Mouse (Mus musculus) lung, postnatal 25 days (tissue): ENCODE data around the gene Psmd13.
A peak's percentile ranks its signal among the peaks of the same experiment; 100 is the strongest.
"Not testable (repeated sequence)": the region's sequence is repeated elsewhere in the genome, so short reads cannot be mapped to it uniquely, and the experiment has no call there.

ENCODE experiments used
- DNase-seq: peaks from one replicate; pipeline ENCODE4 v3.0.0; 2022; ENCODE audit warnings: low spot score

Psmd13 gene

GRCm38 (mm10) chr7:140856785-140857549 is 24.8 kb upstream of the Psmd13 start, which contains the start of gene Ric8a:
TSS of gene Ric8a (plus strand) at chr7:140856957.
- DNase-seq = peak; percentile 94

GRCm38 (mm10) chr7:140857550-140858505 is 23.9 kb upstream of the Psmd13 start, which contains the start of gene Bet1l:
TSS of gene Bet1l (minus strand) at chr7:140857577.
- no peak for DNase-seq

GRCm38 (mm10) chr7:140858746-140859145 is 23.0 kb upstream of the Psmd13 start:
- DNase-seq = no peak

DNA sequence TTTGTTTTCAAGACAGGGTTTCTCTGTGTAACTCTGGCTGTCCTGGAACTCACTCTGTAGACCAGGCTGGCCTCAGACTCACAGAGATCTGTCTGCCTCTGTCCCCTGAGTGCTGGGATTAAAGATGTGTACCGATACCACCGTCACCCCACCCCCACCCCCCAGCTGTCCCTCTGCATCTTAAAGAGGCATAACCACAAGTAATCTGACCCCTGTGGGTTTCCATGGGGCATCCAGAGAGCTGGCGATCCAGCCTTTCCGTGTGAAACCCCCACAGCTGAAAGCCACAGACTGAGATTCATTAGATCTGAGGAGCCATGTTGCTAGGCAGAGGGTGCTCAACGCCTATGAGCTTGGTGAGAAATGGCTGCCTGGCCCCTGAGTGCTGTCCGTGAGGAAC is 21.8 kb upstream of the Psmd13 start:
- no peak for DNase-seq

- no peak for DNase-seq
These were observed 21.0 kb upstream of the Psmd13 start for GRCm38 (mm10) chr7:140860728-140861127.

DNA sequence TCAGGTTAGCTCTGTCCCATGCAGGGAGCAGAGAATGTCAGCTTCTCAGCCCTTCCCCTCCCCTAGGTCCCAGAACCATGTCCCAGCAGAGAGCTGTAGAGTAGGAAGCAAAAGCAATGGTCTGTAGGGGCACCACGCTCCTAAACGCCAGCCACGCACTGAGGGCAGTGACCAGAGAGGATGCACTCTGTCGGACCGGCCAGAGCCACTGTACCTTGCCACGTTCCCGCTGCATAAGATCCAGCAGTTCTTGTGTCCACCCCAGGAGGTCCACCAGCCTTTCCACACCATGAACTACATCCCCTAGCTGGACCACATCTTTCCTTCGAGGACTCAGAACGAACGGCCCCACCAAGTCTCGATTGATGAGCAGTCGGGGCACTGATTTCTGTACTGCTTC is 17.0 kb upstream of the Psmd13 start:
- no peak for DNase-seq

DNA sequence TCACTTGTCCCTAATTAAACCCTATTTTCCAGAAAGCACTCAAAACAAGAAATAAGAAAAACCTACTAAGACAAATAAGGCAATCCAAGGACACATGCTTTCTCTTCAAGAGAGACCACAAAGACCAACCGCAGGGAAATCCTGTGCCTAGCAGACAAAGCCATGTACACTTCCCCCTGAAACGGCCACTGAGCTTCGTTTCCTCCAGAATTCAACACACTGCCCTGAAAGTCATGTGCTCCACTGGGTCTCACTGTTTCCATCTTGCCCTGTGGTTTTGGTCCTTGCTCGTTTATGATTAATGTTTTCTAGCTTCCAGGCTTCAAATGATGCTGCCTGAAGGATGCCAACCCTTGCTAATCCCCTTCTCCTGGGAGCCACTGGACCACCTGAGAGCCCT is 7.5 kb upstream of the Psmd13 start:
- peak; percentile 16 for DNase-seq

- DNase-seq = peak; percentile 28
These were observed 4.4 kb upstream of the Psmd13 start for GRCm38 (mm10) chr7:140877364-140877763.

DNA sequence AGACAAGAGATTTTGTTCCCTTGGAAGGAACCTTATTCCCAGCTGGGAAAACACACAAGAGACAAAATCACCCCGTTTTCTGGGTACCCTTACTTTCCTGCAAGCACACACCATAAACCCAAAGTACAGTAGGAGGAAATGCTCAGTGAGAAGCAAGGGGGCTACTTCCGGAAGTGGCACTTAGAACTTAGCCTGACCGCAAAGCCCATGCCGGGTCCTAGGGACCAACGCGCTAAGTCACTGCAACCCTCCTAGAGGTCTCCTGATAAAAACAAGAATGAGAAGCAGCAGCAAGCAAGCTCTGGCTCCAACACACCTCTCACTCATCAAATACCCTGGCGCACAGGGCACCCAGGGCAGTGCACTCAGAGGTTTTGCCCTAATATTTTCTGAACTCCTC is 2.4 kb upstream of the Psmd13 start:
- DNase-seq = no peak

DNA sequence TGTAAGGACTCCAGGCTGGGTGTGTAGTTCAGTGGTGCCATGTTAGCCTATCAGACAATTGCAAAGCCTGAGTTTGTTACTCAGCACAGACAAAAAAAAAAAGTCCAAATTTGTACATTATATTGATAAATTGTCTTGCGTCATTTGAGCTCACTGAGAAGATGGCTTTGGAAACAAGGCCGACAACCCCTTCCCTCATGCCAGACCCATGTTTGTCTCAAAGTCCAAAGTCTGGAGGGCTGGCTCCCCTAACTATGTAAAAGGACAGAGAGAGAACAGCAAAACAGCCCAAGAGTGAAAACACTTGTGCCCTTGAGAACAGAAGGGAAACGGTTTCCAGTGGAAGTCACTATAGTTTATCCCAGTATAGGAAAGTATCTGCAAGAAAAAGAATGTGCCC is 1.3 kb upstream of the Psmd13 start:
- no peak for DNase-seq

DNA sequence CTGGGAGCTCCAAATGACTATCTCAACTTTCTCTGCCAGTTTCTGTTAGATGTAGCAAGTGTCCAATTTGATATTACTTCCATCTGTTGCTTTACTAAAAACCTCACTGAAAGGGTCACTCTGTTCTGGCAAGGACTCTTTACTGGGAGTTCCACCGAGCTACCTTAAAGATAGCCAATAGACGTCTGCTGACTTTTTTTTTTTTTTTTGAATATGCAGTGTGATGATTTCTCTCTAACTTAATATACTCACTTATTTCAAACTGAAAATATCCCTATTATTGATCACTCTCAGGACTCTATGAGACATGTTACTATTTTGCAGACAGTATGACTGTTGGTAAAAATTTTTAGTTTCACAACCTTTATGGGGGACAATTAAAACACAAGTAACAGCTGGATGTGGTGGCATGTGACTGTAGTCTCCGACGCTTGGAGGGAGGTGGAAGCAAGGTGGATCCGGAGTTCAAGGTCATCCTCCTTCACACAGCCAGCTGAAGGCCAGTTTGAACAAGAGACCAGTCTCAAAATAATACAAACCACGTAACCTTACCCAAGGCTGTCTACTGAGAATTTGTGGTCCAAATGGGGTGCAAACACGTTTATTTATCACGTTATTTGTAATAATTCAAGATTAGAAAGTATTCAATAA is 778 bp upstream of the Psmd13 start:
- no peak for DNase-seq

DNA sequence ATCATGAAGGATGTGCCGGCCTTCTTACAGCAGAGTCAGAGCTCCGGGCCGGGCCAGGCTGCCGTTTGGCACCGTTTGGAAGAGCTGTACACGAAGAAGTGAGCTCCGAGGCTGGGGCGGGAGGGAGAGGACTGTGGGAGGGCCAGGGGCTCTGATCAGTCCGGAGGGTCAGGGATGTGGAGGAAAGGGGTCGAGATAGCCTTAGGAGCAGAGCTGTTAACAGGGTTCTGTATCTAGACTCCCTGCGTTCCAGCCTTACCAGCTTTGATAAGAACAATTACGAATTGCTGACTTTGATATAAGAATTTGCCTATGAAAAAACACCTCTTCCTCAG is 668 bp downstream of the Psmd13 start:
- DNase-seq = no peak

- DNase-seq = not testable (repeated sequence)
These were observed 8.9 kb downstream of the Psmd13 start for GRCm38 (mm10) chr7:140890636-140891035.

DNA sequence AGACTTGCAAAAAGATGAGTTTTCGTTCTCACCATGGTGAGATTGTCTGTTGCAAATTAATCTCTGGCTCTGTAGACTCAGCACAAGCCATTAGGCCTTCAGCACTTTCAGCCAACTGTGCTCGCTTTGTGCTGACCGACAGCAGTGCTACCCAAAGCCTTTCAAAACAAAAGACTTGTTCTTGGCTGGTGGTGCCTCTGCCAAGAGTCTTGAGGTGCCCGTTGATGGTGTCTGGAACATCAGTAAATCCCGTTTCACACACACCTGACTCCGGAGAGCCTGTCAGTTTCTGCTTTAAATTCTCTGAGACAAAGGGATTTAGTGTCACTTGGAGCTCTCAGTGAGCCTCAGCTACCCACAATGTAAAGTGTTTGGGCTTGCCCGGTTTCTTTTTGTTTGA is 12.3 kb downstream of the Psmd13 start:
- no peak for DNase-seq

DNA sequence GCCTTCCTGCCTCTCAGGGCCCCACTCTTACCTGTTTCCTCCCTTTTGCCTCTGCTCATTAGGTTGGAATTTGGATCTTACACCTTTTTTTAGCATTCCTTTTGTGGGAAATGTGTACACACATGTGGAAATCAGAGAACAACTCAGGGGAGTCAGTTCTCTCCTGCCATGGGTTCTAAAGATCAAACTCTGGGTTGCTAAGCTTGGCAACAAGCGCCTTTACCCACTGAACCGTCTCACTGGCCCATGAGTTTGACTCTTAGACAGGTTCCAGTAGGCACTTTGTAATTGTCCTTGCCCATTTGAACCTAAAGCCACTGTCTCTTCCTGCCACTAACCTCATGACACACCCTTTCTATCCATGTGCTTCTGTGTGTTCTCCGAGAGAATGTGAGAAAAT is 12.8 kb downstream of the Psmd13 start:
- no peak for DNase-seq

GRCm38 (mm10) chr7:140897863-140898262 is 16.1 kb downstream of the Psmd13 start:
- no peak for DNase-seq

GRCm38 (mm10) chr7:140899121-140899520 is 17.4 kb downstream of the Psmd13 start:
- no peak for DNase-seq

DNA sequence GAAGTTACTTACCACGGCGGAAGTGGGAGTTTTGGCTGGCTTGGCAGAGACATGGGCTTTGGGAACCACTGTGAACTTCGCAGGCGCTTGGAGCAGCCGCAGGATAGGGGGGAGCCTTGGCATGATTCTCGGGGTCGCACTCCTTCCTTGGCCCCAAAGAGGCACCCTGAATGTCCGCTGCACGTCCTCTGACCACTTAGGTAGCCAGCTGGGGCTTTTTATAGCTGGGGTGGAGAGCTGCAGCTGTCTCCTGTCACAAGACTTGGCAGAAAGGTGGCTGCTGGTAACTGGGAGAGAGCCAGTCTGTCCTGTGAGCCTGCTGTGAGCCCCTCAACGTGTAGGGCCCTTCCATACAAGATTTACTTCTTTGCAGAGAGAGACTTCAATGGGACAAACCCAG is 18.5 kb downstream of the Psmd13 start, which contains the start of gene Cox8b:
Gene Cox8b (minus strand): TSS at position 227 of the 400 bp plus-strand sequence.
- DNase-seq = no peak

- DNase-seq = no peak
These were observed 20.5 kb downstream of the Psmd13 start for GRCm38 (mm10) chr7:140902036-140902875.

GRCm38 (mm10) chr7:140903212-140903611 is 21.4 kb downstream of the Psmd13 start:
- peak; percentile 78 for DNase-seq

DNA sequence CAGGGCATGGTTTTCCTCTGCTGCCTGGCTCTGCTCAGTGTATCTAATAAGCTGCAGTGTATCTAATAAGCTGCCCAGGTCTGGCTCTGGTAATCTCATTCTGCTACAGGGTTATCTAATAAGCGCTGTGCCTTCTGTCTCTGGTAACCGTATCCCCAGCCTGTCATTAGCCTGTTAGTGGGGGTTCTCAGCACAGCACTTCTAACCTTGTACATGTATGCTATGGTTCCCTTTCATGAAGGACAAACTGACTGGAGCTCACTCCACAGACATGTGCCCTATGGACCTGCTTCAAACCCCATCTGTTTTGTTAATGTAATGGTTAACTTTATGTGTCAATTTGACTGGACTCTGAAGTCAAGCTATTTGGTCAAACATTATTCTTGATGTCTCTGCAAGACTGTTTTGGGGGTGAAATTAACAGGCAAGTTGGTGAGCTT is 23.9 kb downstream of the Psmd13 start:
- no peak for DNase-seq
